In the genomic region with DNA sequence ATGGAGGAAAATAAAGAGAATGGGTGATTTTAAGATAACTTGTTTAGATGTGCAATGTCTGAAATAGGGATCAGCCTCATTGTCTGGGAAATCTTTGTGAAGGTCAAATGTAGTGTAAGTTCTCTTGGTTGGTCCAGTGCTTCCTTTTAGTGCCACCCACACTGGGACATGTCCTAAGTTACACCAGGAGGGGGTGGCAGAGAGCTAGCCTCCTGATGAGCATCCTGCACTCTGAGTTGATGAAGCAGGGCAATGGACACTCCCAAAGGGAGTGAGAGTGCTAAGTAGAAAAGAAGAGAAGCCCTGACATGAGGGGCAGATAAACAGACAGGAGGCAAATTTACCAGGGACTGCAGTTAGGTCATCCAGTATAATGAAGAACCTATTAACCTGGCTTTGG, we compare ENCODE assay signal across 9 mouse cellular contexts. TPM values are rescaled to one million over a fixed set of nuclear protein-coding genes. Genes with fewer than 3 reads are reported as not detected.
DNase-seq lines count a peak whose midpoint lies in the region; ATAC-seq lines count a peak whose summit lies in the region.
"Had no signal": no experiment of that assay in that cellular context is flagged by ENCODE, and none has a peak within 500 bp of the region (broad histone marks: within the 10 kb centered on the region; RNA-seq: fewer than 3 reads in every experiment).

No protein-coding gene starts in this region.

- ATAC-seq in kidney, embryonic 14.5 days (ENCODE audit: low FRiP score, low TSS enrichment), result no peak
- no peak for ATAC-seq in megakaryocyte-erythroid progenitor cell, adult 5-6 weeks (replicated peaks; ENCODE audit: low FRiP score, low TSS enrichment, poor library complexity, severe bottlenecking)

- H3K4me3 ChIP-seq in kidney, embryonic 14.5 days (ENCODE audit: low read length), result no peak overlapping the region

- H3K4me2 ChIP-seq in kidney, embryonic 14.5 days (replicated peaks; ENCODE audit: low read depth, low read length), result no peak overlapping the region

- intact Hi-C loops in left cerebral cortex, postnatal 4 days (cut with DNase I), result no loop called here

- H3K36me3 ChIP-seq in kidney, embryonic 14.5 days (ENCODE audit: control insufficient read depth, insufficient read depth, low read length), result no peaks in the 10 kb centered on the region

- H3K9ac ChIP-seq in kidney, embryonic 14.5 days (ENCODE audit: low read depth, low read length), result no peak overlapping the region

- DNase-seq in kidney, adult 18-20 months, result peak; percentile 5
- DNase-seq in R1 (ENCODE audit: low read depth, low spot score), result peak; percentile 13
- DNase-seq in embryo, embryonic 10 days (ENCODE audit: low spot score), result peak; percentile 65
- DNase-seq in heart, postnatal 4 days, result peak; percentile 38
- peak; percentile 45 for DNase-seq in left cerebral cortex, postnatal 4 days
- DNase-seq in right cerebral cortex, postnatal 4 days, result peak; percentile 17

- no peaks in the 10 kb centered on the region for H3K4me1 ChIP-seq in kidney, embryonic 14.5 days (ENCODE audit: control insufficient read depth, insufficient read depth, low read length)

- H3K9me3 ChIP-seq in kidney, embryonic 14.5 days (ENCODE audit: control insufficient read depth, low read length), result no peaks in the 10 kb centered on the region

- no peaks in the 10 kb centered on the region for H3K27me3 ChIP-seq in kidney, embryonic 14.5 days (ENCODE audit: control insufficient read depth, insufficient read depth, low read length)

- no peak overlapping the region for H3K27ac ChIP-seq in kidney, embryonic 14.5 days (ENCODE audit: low read depth, low read length)

RNA-seq across cellular contexts. Expression of gene Gm7073, which starts 35.1 kb away (rescaled TPM):
- polyA plus RNA-seq in kidney, embryonic 14.5 days (2014; fragmentation: Nextera tagmentation; extraction: Ambion mirVana), result not detected in 2 replicates
- not detected for total RNA-seq in heart, postnatal 4 days (2021)
- not detected for total RNA-seq in left cerebral cortex, postnatal 4 days (2021)
- total RNA-seq in megakaryocyte-erythroid progenitor cell, adult 5-6 weeks (2014; fragmentation: Nextera tagmentation), result not detected in 2 replicates
- not detected in 2 replicates for total RNA-seq in megakaryocyte-erythroid progenitor cell, adult 5-6 weeks (2017)
- total RNA-seq: left cerebral cortex, adult 8-10 months had no signal

Comparison
In these comparisons a context has a peak if more than half of its experiments do, and no peak if none do; other contexts are left out.
1. DNase-seq: peak in every context shown above with its lines; median percentile 65 in embryo, embryonic 10 days; 45 in left cerebral cortex, postnatal 4 days; 38 in heart, postnatal 4 days; 17 in right cerebral cortex, postnatal 4 days; 13 in R1; 5 in kidney, adult 18-20 months.